Mouse (Mus musculus): Measurements from ENCODE around the gene 4930438A08Rik.

DNA sequence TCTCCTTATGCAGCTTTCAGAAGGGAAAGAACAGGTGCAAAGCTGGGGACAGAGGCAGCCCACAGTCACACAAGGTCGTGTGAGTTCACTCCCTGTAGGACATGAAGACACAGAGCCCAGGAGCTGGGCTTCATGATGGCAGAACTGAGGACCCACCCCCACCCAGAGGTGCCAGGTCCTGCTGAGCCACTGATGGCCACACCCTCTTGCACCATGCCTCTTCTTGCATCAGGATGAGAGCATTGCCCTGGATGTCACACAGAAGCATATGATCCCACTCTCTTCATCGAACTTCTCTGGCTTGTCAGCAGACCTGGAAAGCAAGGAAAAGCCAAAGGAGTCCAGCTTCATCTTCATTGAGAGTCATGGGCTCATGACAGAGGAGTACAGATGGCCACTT lies at the start of gene 4930438A08Rik:
- no peak for TF ChIP-seq CTCF (IDR thresholded peaks at IDR 0.05; ENCODE audit: low read depth, low read length)
- no peak for TF ChIP-seq GATA1 (IDR thresholded peaks at IDR 0.05; ENCODE audit: borderline replicate concordance, low read length)
